Mouse (Mus musculus): ENCODE measurements around the gene Stk32b.

Gene Stk32b

GRCm38 (mm10) chr5:37664962-37665361 is 52.0 kb downstream of the Stk32b start:
- no peak for DNase-seq (ENCODE audit: low spot score in 2 of 2)

DNA sequence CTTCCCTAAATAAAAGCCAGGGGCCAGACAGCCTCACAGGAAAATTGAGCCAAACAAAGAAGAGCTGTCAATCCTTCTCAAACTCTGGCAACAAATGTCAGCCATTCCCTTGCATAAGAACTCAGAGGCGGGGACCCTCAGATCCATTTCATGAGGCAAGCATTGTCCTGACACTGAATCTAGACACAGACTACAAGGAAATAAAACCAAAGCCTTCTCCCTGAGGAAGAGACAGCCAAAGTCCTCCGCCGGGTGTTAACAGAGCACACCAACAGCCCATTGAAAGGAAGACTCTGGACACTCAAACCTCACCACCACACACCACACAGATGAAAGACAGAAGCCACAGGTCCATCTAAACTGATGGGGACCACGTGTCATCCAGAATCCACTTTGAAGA is 57.8 kb downstream of the Stk32b start:
- DNase-seq (ENCODE audit: low spot score in 2 of 2), result no peak

- DNase-seq (ENCODE audit: low spot score in 2 of 2), result peak in 1 of 2 experiments; percentile 26
Measured at GRCm38 (mm10) chr5:37657741-37658140, 59.2 kb downstream of the Stk32b start.

DNA sequence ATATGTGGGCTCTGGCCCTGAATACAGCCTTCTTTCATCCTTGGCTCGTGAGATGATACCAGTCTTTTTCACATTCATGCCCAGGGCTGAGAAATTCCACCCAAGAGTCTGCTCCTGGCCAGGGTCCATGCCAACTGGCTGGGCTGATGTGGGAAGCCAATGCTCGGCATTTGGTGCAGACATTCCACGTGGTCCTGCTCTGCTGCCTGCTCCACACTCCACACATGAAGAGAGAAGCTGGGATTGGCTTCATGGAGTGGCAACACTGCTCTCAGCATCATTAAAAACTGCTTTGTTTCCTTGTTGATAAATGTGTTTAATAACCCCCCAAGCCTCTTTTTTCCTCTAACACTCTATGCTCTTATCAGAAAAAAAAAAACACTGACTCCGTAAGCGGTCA is 61.8 kb downstream of the Stk32b start:
- no peak for DNase-seq (ENCODE audit: low spot score in 2 of 2)

DNA sequence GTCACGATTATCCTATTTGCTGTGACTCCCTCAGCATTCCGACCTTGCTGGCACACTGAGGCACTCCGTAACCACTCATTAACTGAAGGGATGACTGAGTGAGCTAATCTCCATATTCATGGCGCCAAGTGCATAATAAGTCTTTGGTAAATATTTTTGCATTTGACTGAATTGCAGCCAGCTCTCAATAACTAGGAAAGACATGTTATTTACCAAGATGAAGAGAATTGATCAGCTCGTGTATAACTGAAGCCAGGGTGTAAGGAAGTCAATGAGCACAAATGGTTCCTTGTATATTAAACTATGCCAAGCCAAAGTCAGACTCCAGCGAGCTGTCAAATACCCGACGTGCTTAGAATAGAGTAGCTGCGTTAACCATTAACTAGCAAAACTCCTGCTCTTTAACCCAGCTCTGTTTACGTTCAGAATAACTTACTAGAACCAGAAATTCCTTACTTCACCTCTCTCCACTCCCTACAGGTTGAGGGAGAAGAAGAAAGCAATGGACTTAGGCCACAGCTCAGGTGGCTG is 66.2 kb downstream of the Stk32b start:
- DNase-seq (ENCODE audit: low spot score in 2 of 2), result no peak

DNA sequence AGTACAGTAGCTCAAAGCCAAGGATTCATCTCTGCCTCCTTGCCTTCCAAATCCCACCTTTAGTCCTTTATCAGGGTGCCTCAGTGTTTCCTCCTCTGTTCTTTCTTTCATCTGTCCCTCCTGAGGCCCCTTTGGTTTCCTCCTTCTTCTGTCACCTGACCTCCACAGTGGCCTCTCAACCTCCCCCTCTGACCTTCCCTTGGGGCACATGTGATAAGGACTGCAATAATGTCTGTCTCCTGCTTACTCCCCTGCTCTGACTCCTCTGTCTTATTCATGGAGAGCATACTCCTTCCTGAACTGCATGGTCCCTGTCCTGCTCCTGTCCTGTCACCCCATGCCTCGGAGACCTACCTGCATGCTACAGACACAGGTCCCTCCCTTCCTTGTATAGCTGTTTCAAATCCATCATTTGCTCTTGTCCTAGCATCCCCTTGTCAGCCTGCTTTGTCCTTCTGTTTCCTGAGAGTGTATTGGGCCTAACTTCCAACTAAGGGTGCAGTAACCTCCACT is 66.8 kb downstream of the Stk32b start:
- DNase-seq (ENCODE audit: low spot score in 2 of 2), result no peak

- DNase-seq (ENCODE audit: low spot score in 2 of 2), result no peak
Measured at GRCm38 (mm10) chr5:37644082-37644481, 72.9 kb downstream of the Stk32b start.

DNA sequence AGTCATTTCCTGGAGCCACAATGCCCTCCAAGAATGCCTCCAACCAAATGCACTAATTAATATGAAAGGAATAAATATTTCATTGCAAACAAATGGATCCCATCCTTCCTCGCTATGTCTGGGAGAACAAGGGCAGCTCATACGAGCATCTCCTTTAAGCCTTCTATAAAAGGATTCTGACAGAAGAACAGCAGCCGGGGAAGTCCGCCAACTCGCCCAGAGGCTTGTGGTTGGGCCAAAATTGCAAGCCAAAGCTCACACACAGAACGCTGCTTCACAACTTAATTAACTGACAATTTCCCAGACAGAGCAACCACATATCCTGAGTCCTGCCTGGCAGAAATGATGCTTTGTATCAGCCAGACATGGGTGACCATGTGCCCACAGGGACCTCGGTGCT is 74.5 kb downstream of the Stk32b start:
- no peak for DNase-seq (ENCODE audit: low spot score in 2 of 2)

DNA sequence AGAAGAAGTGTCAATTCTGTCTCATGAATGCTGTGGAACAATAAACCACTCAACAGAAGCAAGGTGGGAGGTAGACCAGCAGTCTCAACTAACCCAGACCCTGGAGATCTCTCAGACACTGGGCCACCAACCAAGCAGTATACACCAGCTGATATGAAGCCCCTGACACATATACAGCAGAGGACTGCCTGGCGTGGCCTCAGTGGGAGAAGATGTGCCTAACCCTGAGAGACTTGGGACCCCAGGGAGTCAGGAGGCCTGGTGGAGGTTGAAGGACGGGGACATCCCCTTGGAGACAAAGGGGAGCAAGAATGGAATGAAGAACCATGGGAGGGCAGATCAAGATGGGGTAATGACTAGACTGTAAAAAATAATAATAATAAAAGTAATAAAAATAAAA is 82.2 kb downstream of the Stk32b start:
- no peak for DNase-seq (ENCODE audit: low spot score in 2 of 2)

DNA sequence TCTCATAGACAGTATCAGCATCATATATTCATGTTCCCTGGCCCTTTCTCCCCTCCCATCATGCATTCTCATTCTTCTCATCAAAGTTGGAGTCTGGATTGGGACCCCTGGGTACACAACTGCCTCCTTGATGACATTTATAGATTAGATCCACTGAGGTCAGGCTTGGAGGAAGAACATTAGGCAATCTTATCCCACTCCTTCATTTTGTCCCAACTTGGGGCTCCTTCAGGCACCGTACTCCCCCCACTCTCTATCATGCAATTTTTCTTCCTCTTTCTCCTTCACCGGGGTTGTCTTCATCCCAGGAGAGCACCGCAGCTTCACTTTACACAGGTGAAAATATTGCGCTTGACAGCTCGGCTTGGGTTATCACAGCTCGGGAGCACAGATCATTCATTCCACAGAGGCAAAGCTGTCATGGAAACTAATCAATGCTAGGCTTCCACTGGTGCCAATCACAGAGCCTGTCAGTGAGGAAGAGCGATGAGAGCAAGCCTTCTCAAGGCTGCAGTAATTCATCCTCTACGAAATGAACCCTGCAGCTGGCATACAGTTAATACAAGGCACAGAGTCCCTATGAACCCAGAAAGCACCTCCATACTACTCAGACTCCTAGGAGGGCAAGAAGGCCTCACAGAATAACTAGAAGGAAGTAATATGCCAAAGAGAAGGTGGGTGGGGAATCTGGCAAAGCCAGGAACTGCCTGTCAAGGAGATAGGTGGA is 89.4 kb downstream of the Stk32b start:
- no peak for DNase-seq (ENCODE audit: low spot score in 2 of 2)

DNA sequence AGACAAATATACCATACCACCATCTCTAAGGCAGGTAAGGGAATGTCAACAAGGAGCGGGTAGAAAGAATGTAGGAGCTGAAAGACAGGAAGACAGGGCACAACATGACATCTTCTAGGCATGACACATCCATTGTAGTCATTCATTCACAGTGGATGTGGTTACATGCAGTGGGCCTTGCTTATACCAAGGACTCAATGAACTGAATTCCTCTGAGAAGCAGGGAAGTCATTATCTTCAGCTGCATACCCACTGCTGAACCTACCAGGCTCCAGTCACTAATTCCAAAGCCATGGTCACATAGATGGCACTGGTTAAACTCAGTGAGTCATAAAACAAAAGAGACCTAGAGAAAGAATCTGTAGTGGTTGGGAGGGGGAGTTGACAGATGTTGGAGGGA is 105.1 kb downstream of the Stk32b start:
- DNase-seq (ENCODE audit: low spot score in 2 of 2), result no peak

GRCm38 (mm10) chr5:37599566-37599965 is 117.4 kb downstream of the Stk32b start:
- DNase-seq (ENCODE audit: low spot score in 2 of 2), result no peak

DNA sequence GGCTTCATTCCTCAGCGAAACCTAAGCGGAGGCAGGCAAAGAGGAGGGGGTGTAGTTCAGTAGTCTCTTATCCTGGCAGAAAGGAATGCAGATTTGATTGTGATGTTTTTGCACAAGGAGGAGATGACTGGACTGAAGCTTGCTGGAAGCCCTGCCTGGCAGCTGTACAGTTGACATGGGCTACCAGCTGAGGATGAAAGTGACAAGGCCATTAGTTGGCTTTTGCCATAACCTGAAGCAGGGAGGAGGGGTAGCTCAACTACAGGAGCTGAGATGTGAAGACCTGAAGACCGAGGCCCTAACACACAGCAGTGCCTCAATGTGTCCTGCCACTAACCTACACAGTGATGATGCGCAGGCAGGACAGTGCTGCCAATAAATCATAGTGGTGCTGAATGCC is 118.7 kb downstream of the Stk32b start:
- DNase-seq (ENCODE audit: low spot score in 2 of 2), result no peak

DNA sequence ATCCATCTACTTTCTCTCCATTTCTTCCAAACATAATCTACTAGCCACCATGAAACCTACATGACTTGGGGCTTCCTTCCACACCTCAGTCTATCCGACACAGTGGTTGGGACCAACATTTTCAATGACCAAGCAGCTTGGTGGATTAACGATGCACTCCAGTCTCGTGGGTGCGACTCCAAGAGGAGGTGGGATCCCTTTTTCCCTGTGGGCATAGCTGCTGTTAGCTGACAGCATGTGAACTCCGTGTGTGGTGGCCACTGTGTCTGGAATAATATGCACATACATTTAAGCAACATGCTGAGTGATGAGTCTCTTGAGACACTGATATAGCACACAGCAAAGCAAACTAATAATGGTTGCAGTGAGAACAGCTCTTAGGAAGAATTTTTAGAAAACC is 124.6 kb downstream of the Stk32b start:
- no peak for DNase-seq (ENCODE audit: low spot score in 2 of 2)

- no peak for DNase-seq (ENCODE audit: low spot score in 2 of 2)
Measured at GRCm38 (mm10) chr5:37587861-37588260, 129.1 kb downstream of the Stk32b start.

GRCm38 (mm10) chr5:37586071-37586470 is 130.9 kb downstream of the Stk32b start:
- DNase-seq (ENCODE audit: low spot score in 2 of 2), result no peak

DNA sequence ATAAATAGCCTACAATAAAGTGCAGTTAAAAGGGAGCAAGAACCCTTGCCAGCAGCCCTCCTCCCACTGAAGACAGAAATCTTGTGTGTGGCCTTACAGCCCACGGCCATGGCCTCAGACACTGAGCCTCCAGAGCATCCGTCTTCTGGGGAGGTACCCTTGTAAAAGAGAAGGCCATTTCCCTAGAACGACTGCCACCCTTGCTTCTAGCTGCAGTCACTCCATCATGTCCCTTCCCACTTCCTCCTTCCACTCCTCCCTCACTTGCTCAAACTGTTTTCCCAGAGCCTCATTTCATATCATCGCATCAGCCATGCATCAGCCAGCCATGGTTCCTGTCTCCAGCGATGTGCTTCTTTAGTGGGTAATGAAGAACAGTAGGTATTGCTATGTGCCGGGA is 141.5 kb downstream of the Stk32b start:
- no peak for DNase-seq (ENCODE audit: low spot score in 2 of 2)

GRCm38 (mm10) chr5:37557274-37557815 is 159.6 kb downstream of the Stk32b start:
- no peak for DNase-seq (ENCODE audit: low spot score in 2 of 2)

GRCm38 (mm10) chr5:37554231-37554630 is 162.7 kb downstream of the Stk32b start:
- DNase-seq (ENCODE audit: low spot score in 2 of 2), result no peak

DNA sequence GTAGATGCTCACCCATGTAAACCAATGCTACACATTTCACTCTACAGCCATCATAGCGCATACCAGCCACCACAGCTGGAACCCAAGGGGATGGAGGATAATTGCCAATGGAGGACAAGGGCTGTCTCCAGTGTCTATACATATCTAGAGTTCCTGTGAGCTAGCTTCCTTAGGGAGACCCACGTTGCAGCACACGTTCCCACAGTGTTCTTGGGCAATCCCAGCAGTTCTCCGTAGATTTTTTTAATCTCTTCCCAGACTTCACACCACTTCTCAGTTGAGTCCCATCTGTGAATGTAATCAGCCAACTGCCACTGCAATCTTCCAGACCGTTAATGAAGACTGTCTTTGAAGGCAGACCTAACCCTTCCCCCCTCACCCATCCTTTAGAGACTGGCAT is 165.3 kb downstream of the Stk32b start:
- no peak for DNase-seq (ENCODE audit: low spot score in 2 of 2)

GRCm38 (mm10) chr5:37535726-37536293 is 181.2 kb downstream of the Stk32b start:
- no peak for DNase-seq (ENCODE audit: low spot score in 2 of 2)

DNA sequence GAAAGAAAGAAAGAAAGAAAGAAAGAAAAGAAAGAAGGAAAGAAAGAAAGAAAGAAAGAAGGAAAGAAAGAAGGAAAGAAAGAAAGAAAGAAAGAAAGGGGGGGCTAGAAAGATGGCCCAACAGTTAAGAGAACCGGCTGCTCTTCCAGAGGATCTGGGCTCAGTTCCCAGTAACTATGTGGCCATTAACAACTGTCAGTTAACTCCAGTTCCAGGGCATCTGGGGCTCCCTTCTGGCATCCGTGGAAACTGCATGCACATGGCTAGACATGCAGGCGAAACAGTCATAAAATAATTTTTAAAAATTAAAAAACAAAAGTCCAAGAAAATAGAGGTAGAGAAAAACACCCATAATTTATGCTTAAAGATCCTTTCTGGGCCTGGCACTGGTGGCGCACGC is 181.7 kb downstream of the Stk32b start:
- DNase-seq (ENCODE audit: low spot score in 2 of 2), result no peak

DNA sequence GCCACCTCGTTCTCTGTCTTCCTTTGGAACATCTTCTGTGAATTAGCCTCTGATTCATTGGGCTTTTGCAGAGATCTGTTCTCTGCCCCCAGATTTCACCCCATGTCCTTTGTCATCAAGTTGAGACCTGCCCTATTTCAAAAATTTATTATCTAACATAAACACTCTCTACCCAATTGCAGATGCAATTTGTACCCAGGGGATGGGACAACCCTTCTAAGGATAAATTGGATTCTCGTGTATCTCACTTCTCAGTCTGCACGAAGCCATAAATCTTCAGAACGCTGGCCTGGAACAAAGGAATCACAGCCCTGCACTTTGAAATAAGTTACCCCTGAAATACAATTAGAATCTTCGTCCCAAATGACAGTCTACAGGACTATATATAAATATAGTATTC is 191.6 kb downstream of the Stk32b start:
- DNase-seq (ENCODE audit: low spot score in 2 of 2), result no peak

Measured in left cerebral cortex, adult 9 months (tissue).